Mouse (Mus musculus) erythroblast, embryonic 14.5 days (primary cell): ENCODE measurements around the gene St6galnac3. TPM values are rescaled to one million over a fixed set of nuclear protein-coding genes. Genes with fewer than 3 reads are reported as not detected.

Experiments
- H3K27me3 ChIP-seq: 2 replicates; pipeline ENCODE4 v1.6.1; 2012; ENCODE audit warnings: inconsistent platforms; ENCODE audit not compliant: control insufficient read depth
- H3K36me3 ChIP-seq: 2 replicates; pipeline ENCODE4 v1.6.1; 2012; ENCODE audit warnings: mild to moderate bottlenecking, inconsistent platforms; ENCODE audit not compliant: control insufficient read depth
- H3K4me1 ChIP-seq: 2 replicates; pipeline ENCODE4 v1.6.1; 2012; ENCODE audit warnings: inconsistent platforms; ENCODE audit not compliant: control insufficient read depth
- H3K4me3 ChIP-seq: replicated peaks from 2 replicates; pipeline ENCODE3; 2012; ENCODE audit warnings: moderate library complexity, mild to moderate bottlenecking, inconsistent platforms
- H3K9me3 ChIP-seq: 2 replicates; pipeline ENCODE4 v1.6.1; 2012; ENCODE audit warnings: low read length, inconsistent platforms, mixed read lengths; ENCODE audit not compliant: control insufficient read depth
- GATA1 ChIP-seq: IDR thresholded peaks from 2 replicates; pipeline ENCODE4 v1.6.1; 2012; ENCODE audit warnings: low read length, inconsistent platforms, mixed read lengths
- TAL1 ChIP-seq: IDR thresholded peaks from 3 replicates; pipeline ENCODE4 v1.6.1; 2012; ENCODE audit warnings: low read length, inconsistent platforms, mixed read lengths
- polyA plus RNA-seq: library from polyadenylated mRNA; stranded (reverse); fragments of >175 nt; gene quantifications from 2 replicates; pipeline ENCODE4 v1.2.3, GENCODE M21; 2012

The St6galnac3 gene
- polyA plus RNA-seq, 1 experiment: 0.17 TPM

- H3K27me3 ChIP-seq: no peaks in the 10 kb centered on the region; the same call in 1 of the 2 replicates
- H3K4me3 ChIP-seq: no peak overlapping the region
- H3K4me1 ChIP-seq: no peaks in the 10 kb centered on the region
- no peaks in the 10 kb centered on the region for H3K9me3 ChIP-seq
- H3K36me3 ChIP-seq: no peaks in the 10 kb centered on the region
- TF ChIP-seq GATA1: no peak
- no peak for TF ChIP-seq TAL1
Observed at GRCm38 (mm10) chr3:153238381-153238780, 486.6 kb downstream of the St6galnac3 start.

GRCm38 (mm10) chr3:153236262-153236661, 488.7 kb downstream of the St6galnac3 start:
- TF ChIP-seq GATA1: no peak
- no peak for TF ChIP-seq TAL1
- no peaks in the 10 kb centered on the region for H3K9me3 ChIP-seq
- no peaks in the 10 kb centered on the region; the same call in 1 of the 2 replicates for H3K27me3 ChIP-seq
- no peak overlapping the region for H3K4me3 ChIP-seq
- no peaks in the 10 kb centered on the region for H3K4me1 ChIP-seq
- no peaks in the 10 kb centered on the region for H3K36me3 ChIP-seq

GRCm38 (mm10) chr3:153222611-153223402, 502.2 kb downstream of the St6galnac3 start:
- TF ChIP-seq GATA1 (no peak), TAL1 (no peak)
- Histone ChIP-seq H3K36me3 (no peaks in the 10 kb centered on the region), H3K4me3 (no peak overlapping the region), H3K4me1 (no peaks in the 10 kb centered on the region), H3K27me3 (no peaks in the 10 kb centered on the region), H3K9me3 (no peaks in the 10 kb centered on the region)

- TF ChIP-seq TAL1: no peak
- no peak for TF ChIP-seq GATA1
- Histone ChIP-seq H3K9me3 (no peaks in the 10 kb centered on the region; the same call in 1 of the 2 replicates), H3K4me3 (no peak overlapping the region)
Observed at GRCm38 (mm10) chr3:153219391-153219790, 505.6 kb downstream of the St6galnac3 start.

GRCm38 (mm10) chr3:153208186-153208585, 516.8 kb downstream of the St6galnac3 start:
- no peaks in the 10 kb centered on the region for H3K4me1 ChIP-seq
- TF ChIP-seq GATA1: no peak
- no peak for TF ChIP-seq TAL1
- H3K4me3 ChIP-seq: no peak overlapping the region
- no peaks in the 10 kb centered on the region for H3K9me3 ChIP-seq
- H3K36me3 ChIP-seq: no peaks in the 10 kb centered on the region
- no peaks in the 10 kb centered on the region for H3K27me3 ChIP-seq

More at GRCm38 (mm10) chr3:153219391-153219790, 505.6 kb downstream of the St6galnac3 start:
- Histone ChIP-seq H3K27me3 (no peaks in the 10 kb centered on the region), H3K4me1 (no peaks in the 10 kb centered on the region), H3K36me3 (no peaks in the 10 kb centered on the region)

GRCm38 (mm10) chr3:153204046-153204445, 520.9 kb downstream of the St6galnac3 start:
- Histone ChIP-seq H3K4me3 (no peak overlapping the region), H3K27me3 (no peaks in the 10 kb centered on the region), H3K9me3 (no peaks in the 10 kb centered on the region), H3K36me3 (no peaks in the 10 kb centered on the region), H3K4me1 (no peaks in the 10 kb centered on the region)
- TF ChIP-seq GATA1: no peak
- TF ChIP-seq TAL1: no peak

- no peak for TF ChIP-seq TAL1
- TF ChIP-seq GATA1: no peak
- Histone ChIP-seq H3K9me3 (no peaks in the 10 kb centered on the region), H3K4me1 (no peaks in the 10 kb centered on the region), H3K4me3 (no peak overlapping the region), H3K36me3 (no peaks in the 10 kb centered on the region), H3K27me3 (no peaks in the 10 kb centered on the region)
Observed at GRCm38 (mm10) chr3:153201835-153202234, 523.1 kb downstream of the St6galnac3 start.

GRCm38 (mm10) chr3:153200801-153201200, 524.2 kb downstream of the St6galnac3 start:
- TF ChIP-seq TAL1 (no peak), GATA1 (no peak)
- Histone ChIP-seq H3K9me3 (no peaks in the 10 kb centered on the region), H3K4me3 (no peak overlapping the region), H3K36me3 (no peaks in the 10 kb centered on the region), H3K4me1 (no peaks in the 10 kb centered on the region), H3K27me3 (no peaks in the 10 kb centered on the region)

GRCm38 (mm10) chr3:153200076-153200475, 524.9 kb downstream of the St6galnac3 start:
- no peaks in the 10 kb centered on the region for H3K4me1 ChIP-seq
- no peaks in the 10 kb centered on the region for H3K36me3 ChIP-seq
- TF ChIP-seq GATA1: no peak
- TF ChIP-seq TAL1: no peak
- no peaks in the 10 kb centered on the region for H3K27me3 ChIP-seq
- no peak overlapping the region for H3K4me3 ChIP-seq
- no peaks in the 10 kb centered on the region for H3K9me3 ChIP-seq

GRCm38 (mm10) chr3:153199251-153199650, 525.7 kb downstream of the St6galnac3 start:
- TF ChIP-seq GATA1: no peak
- no peak for TF ChIP-seq TAL1
- Histone ChIP-seq H3K27me3 (no peaks in the 10 kb centered on the region), H3K9me3 (no peaks in the 10 kb centered on the region), H3K4me1 (no peaks in the 10 kb centered on the region), H3K4me3 (no peak overlapping the region), H3K36me3 (no peaks in the 10 kb centered on the region)
